Mouse (Mus musculus): Measurements from ENCODE around the gene Hdac5. TPM values are rescaled to one million over a fixed set of nuclear protein-coding genes. Genes with fewer than 3 reads are reported as not detected.

The Hdac5 gene
- polyA plus RNA-seq, 1 experiment, result 58.1 TPM

DNA sequence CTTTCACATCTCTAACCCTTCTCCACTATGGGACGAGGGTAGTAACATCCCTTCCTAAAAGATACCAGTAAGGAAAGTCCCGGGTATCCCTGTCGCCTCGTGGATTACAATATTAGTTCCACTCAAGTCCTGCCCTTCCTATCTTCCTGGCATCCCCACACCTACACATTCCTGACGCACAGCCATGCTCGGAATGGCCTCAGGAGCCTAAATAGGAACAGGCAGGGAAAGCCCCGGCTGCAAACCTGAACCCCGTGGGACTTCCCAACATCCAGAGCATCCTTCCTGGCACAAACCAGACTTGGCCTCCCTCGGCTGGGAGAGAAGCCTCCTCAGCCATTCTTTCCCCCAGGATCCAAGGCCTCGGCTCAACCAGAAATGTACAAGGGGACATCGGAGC, 14.5 kb downstream of the Hdac5 start:
- DNase-seq (ENCODE audit: low spot score), result no peak

DNA sequence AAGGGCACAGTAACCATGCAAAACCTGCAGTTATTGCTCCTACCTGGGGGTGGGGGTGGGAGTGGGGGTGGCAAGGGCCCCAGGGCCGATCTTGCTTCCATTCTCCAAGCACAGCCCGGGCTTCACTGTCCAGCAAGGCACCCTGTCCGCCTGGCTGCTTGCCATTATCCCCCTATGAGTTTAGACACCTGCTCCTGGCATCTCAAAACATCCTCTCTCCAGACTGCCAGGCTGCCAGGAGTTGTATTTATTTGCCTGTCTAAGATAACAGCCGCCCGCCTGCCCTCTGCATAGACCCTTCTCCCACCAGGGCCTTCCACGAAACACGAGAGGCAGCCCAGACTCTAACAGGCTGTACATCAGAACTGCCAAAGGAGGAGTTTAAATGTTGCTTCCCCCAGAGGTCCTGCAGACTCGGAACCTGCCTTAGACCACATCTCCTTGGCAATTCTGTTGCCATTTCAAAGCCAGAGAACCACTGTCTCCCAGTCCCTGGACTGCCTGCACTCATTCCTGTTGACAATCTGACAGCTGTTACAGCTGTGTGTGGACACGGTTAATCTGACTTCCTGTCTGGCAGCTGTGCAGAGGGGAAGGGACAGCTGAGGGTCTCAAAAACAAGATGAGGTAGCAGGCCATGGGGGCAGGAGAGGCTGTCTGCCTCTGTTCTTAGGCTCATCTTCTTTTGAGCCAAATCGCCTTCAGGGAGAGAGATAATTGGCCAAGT, 15.4 kb downstream of the Hdac5 start:
- no peak for DNase-seq (ENCODE audit: low spot score)

DNA sequence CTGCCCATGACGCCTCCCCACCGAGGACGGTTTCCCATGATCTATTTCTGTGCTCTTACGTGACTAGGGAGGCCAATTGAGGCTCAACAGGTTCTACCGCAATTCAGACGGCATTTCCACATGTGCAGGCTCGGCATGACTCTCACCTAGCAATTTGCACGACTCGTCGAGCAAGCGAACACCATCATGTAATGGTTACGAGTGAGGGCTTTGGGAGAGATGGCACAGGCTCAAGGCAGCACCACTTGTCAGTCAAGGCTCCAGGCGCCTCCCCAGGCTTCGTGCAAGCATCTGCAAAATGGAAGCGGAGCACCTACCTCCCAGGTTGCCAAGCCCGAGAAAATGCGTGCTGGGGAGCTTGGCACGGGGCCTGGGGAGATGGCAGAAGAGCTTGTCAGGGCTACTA, 18.0 kb downstream of the Hdac5 start:
- DNase-seq (ENCODE audit: low spot score), result no peak

DNA sequence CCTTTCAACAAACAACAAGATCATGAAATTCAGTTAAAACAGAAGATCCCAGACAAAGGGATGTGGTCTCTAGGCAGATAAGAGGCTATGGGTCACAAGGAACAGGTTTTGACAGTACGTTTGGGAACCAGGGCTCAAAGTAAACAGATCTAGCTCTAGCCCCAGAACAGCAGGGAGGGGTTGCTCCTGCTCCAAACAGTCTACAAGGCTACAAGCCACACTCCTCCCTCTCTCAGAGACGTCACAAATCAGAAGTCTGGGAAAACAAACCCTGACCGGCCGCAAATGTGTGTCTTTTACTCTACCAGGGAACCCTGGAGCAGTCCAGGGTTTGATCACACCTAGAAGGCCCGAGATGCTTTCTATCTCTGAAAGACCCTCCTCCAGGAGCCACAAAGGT, 19.0 kb downstream of the Hdac5 start:
- no peak for DNase-seq (ENCODE audit: low spot score)

DNA sequence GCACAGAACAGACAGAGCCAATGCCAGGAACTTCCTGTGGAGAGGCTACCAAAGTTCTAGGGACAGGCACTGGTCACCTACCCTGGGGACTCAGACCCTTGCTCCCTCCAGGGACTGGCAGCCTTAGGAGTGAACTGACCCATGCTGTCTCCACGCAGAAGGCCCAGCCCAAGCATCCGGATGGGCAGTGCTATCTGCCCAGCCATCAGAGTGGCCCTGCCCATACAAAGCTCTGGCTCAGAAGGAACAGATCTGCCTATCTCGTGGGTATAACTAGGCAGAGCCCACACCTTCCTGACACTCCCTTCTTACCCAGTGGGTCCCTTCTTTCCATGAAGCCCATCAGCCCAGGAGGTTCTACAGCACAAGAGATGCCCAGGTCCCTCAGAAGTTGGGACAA, 19.8 kb downstream of the Hdac5 start:
- DNase-seq (ENCODE audit: low spot score), result no peak

DNA sequence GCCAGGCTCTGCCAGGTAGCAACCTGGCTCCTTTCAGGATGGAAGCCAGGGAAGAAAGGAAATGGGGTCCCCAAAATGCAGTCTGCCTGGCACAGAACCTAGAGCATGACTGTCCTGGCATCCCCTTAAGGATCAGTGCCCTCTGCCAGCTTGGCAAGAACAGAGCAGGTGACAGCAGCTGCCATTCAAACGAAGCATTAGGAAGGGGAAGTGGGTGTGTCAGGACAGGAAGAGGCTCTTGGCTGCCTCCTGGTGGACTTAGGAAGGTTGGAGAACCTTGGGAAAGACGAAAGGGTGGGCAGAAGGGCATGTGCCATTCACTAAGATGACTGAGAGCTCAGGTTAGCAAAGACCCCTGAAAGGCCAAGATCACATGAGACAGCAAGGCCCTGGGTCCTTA, 20.2 kb downstream of the Hdac5 start:
- DNase-seq (ENCODE audit: low spot score), result no peak

DNA sequence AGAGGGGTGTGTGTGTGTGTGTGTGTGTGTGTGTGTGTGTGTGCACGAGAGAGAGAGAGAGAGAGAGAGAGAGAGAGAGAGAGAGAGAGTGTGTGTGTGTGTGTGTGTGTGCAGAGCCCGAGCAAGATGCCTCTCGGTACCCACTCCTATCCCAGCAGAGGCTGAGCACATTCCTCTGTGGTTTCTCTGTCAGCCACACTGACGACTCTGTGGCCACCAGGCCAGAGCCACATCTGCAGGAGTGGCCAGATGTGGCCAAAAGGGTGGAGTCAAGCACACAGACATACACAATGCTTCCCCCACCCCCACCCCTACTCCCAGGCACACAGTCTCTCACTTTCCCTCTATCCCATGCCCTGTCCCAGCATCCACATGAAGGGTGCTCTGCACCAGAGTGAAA, 21.1 kb downstream of the Hdac5 start:
- no peak for DNase-seq (ENCODE audit: low spot score)

DNA sequence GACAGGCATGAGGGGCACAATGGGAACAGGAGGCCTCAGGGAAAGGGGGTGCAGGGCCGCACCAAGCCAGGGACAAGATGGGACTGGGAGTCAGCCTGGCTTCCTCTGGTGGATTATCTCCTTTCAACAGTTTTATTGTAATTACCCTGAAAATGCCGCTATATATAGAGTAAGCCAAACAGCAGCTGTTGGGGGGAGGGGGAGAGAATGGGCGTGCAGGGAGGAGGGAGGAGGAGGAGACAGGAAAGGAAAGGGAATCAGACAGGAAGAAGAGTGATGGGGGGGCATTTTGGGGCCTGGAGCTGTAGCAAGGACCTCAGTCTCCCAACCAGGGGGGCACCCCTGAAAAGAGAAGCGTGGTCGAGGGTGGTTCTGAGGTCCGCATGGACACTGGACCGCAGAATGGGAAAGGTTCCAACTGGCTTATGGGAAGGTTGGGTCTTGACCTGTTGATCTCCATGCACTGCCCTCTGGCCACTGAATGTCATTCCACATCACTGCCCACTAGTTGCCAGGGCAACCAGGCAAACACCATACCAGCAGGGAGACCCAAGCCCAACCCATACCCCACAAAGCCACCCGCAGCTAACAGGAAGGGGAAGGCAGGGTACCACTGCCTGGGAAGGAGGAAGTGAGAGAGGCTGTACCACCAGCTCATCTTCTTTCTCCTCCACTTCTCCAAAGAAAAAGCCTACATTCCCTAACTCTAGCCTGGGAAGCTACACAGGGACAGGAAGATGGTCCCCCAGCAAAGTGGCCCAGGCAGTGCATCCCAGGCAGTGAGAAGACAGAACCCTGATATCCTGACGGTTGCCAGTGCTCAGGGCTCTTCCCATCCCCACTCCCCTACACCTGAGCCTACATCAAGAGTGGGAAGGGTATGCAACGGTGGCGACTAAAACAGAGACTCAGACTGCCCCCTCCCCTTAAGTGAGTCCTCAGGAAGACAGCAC, 21.9 kb downstream of the Hdac5 start:
- DNase-seq (ENCODE audit: low spot score), result no peak

DNA sequence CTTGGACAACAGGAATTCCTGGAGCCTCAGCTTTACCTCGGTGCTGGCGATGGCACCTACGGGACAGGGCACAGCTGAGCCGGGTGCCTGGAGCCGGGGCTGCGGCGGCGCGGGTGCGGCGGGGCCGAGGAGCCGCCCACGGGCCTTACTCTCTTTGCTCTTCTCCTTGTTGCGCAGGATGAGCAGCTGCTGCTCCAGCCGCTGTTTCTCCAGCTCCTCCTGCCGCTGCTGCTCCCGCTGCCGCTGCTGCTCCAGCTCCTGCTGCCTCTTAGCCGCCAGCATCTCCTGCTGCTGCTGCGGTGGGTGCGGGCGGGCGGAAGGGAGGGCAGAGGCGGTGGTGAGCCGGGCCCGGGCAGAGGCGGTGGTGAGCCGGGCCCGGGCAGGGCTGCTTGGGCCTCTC, 23.5 kb downstream of the Hdac5 start:
- DNase-seq (ENCODE audit: low spot score), result no peak

DNA sequence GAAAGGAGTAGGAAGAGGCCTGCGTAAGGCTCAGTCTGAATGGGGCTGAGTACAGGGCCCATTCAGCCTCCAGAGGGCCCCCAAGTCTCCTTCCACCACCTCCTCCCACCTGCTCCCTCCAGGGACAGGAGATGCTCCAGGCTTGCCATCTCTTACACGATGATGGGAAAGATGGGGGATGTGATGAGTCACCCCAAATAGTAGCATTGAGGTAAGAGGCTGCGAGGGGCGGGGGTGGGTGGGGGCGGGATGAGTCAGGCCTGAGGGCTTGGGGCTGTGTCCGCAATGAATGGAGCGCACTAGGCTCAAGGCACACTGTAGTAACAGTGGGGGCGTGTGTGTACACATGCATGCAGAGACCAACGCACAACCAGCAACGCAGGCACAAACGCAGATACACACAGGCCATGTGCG, 28.6 kb downstream of the Hdac5 start:
- no peak for DNase-seq (ENCODE audit: low spot score)

DNA sequence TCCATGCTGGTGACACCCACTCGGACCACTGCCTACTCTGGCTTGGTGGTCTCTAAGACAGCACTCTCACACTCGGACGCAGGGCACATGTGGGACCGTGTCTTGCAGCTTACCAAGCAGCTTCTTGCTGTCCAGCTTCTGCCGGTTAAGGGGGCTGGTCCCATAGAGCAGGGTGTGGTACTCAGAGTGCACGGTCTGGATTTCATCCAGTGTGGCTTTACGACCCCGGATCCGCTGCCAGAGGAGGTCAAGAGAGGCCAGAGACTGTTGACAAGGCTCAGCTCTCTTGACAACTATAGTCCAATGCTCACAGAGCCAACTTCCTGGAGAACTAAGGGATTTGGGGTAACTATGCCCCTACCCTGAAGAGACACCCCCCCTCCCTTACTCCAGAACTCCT, 30.1 kb downstream of the Hdac5 start:
- DNase-seq (ENCODE audit: low spot score), result no peak

DNA sequence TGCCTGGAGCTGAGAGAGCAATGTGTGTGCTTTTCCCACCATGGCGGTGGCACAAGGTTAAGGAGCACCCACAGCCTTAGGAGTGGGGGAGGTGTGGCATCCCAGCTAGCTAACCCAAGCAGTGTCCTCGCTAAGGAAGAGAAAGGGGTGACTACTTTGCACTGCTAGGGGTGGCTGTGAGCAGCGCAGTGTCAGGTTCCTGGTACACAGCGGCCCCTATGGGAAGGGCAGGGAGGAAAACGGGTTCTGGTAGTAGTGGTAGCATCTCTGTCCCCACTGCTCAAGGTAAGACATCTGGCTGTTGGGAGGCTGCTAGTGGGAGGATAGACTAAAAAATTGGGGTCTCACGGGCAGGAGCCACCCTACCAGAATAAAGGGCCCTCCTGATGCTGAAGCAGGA, 31.7 kb downstream of the Hdac5 start:
- DNase-seq (ENCODE audit: low spot score), result no peak

DNA sequence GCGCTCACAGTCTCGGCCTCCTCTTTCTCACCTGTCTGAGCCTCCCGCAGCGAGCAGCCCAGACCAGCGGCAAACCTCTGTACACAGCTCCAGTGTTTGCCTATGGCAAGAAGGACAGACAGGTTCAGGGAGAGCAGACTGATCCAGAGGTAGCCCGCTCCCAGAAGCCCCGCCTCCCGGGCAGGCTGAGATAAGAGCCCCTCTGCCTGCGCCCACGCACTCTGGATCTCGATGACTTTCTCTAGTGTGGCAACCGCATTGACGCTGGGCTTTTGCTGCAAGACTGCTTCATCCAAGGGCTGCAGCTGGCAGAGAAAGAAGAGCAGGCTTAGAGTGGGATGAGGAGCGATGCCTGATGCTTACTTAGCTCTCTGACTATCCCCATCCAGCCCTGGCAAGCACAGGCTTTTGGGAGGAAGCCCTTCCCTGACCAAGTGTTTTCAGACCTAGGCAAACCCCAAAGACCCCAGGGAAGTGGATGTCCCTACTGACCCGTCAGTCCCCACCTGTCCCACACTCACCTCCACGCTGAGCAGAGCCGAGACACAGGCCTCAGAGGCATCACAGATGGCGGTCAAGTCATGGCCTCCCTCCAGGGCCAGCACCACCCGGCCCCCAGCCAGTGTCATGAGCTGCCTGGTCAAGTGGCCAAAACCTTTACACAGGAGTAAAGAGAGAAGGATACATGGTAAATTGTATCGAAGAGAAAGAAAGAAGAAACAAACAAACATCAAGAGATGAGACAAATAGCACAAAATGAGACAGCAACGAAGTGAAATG, 33.8 kb downstream of the Hdac5 start:
- DNase-seq (ENCODE audit: low spot score), result peak; percentile 20

DNA sequence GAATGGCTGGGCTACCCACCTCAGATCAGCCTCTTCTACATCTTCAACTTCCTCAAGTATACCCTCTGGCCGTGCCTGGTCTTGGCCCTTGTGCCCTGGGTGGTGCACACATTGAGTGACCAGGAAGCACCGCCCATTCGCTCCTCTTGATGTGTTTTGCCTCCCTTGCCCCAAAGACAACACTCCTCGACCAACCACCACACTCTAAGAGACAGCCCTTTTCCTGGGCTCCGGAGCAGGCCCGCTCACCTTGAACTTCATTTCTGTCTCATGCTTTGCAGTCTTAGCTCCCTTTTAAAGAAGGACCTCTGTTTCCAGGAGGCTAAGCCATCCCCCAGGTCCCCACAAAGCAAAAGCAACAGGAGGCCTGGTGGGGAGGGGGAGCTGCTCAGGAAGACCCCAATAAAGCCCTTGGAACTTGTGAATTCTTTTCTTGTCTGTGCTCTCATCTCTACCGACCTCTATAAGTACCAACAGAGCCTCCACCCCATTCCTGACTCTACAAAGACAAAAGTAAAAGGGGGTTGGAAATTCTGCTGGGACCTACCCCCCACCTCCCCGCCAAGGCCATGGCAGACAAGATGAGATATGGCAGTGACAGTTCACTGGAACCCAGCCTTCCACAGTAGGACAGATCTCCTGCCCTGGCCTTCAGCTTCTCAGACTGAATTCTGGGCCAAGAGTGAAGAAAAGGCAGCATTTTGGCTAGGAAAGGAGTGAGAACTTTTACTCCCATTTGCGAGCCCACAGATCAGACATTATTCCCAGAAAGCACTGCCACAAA, 36.1 kb downstream of the Hdac5 start:
- DNase-seq (ENCODE audit: low spot score), result no peak

DNA sequence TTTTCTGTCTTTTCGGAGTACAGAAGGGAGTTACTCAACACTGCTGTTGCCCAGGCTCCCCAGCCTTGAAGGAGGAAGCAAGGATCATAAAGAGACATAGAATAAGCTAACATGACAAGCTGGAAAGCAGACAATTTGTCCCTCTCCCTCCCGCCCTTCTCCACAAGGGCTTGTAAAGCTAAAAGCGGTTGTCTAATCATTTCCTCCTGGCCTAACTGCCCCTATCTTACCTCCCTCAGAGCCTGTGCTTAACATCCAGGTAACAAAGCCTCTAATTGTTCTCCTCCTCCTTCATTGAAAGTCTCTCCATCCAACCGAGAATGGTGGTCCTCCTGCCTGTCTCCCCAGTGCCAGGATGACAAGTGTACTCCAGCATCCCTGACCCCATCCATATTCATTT, 39.1 kb downstream of the Hdac5 start:
- peak; percentile 19 for DNase-seq (ENCODE audit: low spot score)

DNA sequence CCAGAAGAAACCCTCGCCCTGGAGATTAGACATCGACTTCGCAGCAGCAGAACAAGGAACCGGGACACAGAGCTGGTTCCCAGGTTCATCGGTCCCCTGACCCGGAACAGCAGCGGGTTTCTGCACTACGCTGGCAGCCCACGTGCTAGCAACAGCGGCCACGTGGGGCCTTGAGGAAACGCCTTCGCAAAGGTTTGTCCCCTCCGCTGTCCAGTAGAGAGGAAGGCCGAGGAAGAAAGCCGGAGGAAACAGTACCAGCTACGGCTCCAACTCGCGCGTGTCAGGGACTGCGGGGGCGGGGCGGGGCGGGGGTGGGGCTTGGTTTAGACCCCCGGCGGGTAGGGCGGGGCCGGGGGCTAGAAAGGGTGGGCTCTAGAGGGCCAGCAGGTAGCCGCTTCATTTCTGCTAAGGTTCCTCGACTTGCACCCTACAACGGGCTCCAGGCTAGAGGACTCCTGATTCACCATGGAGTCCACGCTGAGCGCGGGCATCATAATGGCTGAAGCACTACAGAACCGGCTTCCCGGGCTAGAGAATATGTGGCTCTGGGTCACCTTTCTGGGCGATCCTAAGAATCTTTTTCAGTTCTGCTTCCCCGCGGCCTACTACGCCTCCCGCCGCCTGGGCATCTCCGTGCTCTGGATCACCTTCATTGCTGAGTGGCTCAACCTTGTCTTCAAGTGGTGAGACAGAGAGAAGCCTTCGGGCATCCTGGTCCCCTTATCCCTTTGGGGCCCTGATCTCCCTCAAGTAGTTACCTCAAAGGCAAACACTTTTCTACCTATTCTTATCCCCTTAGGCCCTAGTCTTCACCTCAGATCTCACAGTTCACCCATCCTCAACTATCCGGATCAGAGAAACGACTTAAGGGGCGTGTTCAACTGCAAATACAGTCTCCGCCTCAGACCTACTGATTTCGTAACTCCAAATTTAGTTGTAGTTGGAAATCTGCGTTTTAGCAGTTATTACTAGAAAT, 40.2 kb downstream of the Hdac5 start, which contains the start of gene G6pc3:
TSS of gene G6pc3 (plus strand) at position 160 of the 976 bp plus-strand sequence.
- peak; percentile 80 for DNase-seq (ENCODE audit: low spot score)

DNA sequence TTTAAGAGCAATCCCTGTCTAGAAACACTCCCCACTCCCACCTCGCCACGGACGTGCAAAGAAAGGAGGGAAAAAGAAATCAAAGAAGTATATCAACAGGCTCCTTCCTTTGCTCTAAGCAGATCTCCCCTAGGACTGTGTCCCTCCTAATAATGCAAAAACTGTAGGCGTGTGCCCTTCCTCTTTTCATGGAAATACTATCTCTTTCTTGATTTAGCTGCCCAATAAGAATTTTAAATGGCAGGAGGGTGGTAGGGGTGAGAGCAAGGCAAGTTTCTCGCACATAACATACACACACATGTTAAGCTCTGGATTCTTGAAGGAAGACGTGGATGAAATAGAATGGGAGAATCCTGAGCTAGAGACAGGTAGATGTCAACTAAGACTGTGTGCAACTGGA, 41.0 kb downstream of the Hdac5 start:
- DNase-seq (ENCODE audit: low spot score), result no peak

DNA sequence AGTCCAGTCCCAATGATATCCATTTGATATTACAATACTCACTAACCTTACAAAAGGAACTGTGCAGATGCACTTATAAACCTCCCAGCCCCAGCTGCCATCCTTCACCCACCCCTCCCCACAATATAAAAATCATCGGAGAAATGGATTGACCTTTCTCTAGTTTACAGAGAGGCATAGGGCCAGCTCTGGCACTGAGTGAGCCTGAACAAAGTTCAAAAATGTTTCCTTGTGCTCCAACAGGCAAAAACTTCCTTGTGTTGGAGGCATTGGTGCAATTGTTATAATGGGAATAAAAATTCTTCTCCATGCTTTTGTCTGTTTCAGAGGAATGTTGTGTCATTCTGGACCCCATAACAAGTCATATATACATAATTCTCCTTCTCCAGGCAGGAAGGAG, 43.7 kb downstream of the Hdac5 start:
- DNase-seq (ENCODE audit: low spot score), result no peak

DNA sequence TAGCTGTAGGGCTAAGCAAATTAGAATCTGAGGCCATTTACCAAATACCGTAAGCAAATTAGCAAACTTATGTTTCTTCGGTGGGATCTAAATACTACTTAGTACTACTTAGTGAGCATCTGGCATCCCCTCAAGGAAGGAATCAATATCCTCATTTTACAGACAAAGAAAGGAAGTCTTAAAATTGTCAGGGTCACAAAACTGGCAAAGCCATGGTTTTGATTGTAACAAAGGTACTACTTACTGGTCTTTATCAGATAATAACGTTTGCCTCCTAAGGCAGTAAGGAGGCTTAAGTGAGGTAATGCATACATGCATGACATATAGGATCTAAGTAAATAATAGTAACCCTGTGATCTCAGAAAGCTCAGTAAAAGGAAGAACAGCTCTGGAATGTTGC, 44.3 kb downstream of the Hdac5 start:
- DNase-seq (ENCODE audit: low spot score), result no peak

All from urinary bladder, adult 2 months (tissue).